Mouse (Mus musculus) erythroid progenitor cell, adult 5-6 weeks (primary cell): Measurements from ENCODE around the gene Atoh8. TPM values are rescaled to one million over a fixed set of nuclear protein-coding genes. Genes with fewer than 3 reads are reported as not detected.

Source experiments
- ATAC-seq: replicated peaks from 2 replicates; pipeline ENCODE4 v1.8.0; 2016; ENCODE audit warnings: moderate number of reproducible peaks, mild to moderate bottlenecking, moderate TSS enrichment, inconsistent platforms; ENCODE audit not compliant: poor library complexity, low FRiP score, severe bottlenecking
- total RNA-seq, 2 experiments: library from RNA; stranded (forward) in 1 of 2; stranded (reverse) in 1 of 2; fragments of 150-400 nt in 1 of 2; fragments of 186-747, 209-891 nt in 1 of 2; gene quantifications; 2 replicates each; pipeline versions ENCODE4 v1.2.3 to v1.2.4; 2015 to 2017; ENCODE audit warnings: low replicate concordance in 2 of 2

The Atoh8 gene
- total RNA-seq, 2 experiments from 2014 or later, result not detected

- no peak for ATAC-seq
These were observed 2.5 kb downstream of the Atoh8 start for GRCm38 (mm10) chr6:72232870-72233269.

GRCm38 (mm10) chr6:72232411-72232810 lies 3.0 kb downstream of the Atoh8 start:
- ATAC-seq, result no peak

- ATAC-seq, result no peak
These were observed 4.5 kb downstream of the Atoh8 start for GRCm38 (mm10) chr6:72230875-72231274.

- no peak for ATAC-seq
These were observed 7.6 kb downstream of the Atoh8 start for GRCm38 (mm10) chr6:72227665-72228265.

- ATAC-seq, result no peak
These were observed 8.4 kb downstream of the Atoh8 start for GRCm38 (mm10) chr6:72227011-72227410.

- ATAC-seq, result no peak
These were observed 9.7 kb downstream of the Atoh8 start for GRCm38 (mm10) chr6:72225686-72226085.

GRCm38 (mm10) chr6:72223892-72224291 lies 11.5 kb downstream of the Atoh8 start:
- ATAC-seq, result no peak

GRCm38 (mm10) chr6:72222876-72223275 lies 12.5 kb downstream of the Atoh8 start:
- no peak for ATAC-seq

GRCm38 (mm10) chr6:72222271-72222724 lies 13.1 kb downstream of the Atoh8 start:
- no peak for ATAC-seq

- no peak for ATAC-seq
These were observed 14.1 kb downstream of the Atoh8 start for GRCm38 (mm10) chr6:72221271-72221670.

GRCm38 (mm10) chr6:72219549-72219948 lies 15.8 kb downstream of the Atoh8 start:
- no peak for ATAC-seq

- ATAC-seq, result no peak
These were observed 17.1 kb downstream of the Atoh8 start for GRCm38 (mm10) chr6:72218281-72218680.

GRCm38 (mm10) chr6:72217415-72217784 lies 18.0 kb downstream of the Atoh8 start:
- ATAC-seq, result no peak

GRCm38 (mm10) chr6:72216681-72217414 lies 18.5 kb downstream of the Atoh8 start:
- no peak for ATAC-seq

- no peak for ATAC-seq
These were observed 19.8 kb downstream of the Atoh8 start for GRCm38 (mm10) chr6:72215582-72215981.

- ATAC-seq, result no peak
These were observed 24.0 kb downstream of the Atoh8 start for GRCm38 (mm10) chr6:72211360-72211759.

- no peak for ATAC-seq
These were observed 24.6 kb downstream of the Atoh8 start for GRCm38 (mm10) chr6:72210823-72211222.

- ATAC-seq, result no peak
These were observed 25.6 kb downstream of the Atoh8 start for GRCm38 (mm10) chr6:72209738-72210137.

GRCm38 (mm10) chr6:72208406-72209045 lies 26.9 kb downstream of the Atoh8 start:
- no peak for ATAC-seq

- no peak for ATAC-seq
These were observed 29.4 kb downstream of the Atoh8 start for GRCm38 (mm10) chr6:72206021-72206420.

- no peak for ATAC-seq
These were observed 30.5 kb downstream of the Atoh8 start for GRCm38 (mm10) chr6:72204858-72205257.
